Mouse (Mus musculus): ENCODE results near the gene Tpst2.

DNA sequence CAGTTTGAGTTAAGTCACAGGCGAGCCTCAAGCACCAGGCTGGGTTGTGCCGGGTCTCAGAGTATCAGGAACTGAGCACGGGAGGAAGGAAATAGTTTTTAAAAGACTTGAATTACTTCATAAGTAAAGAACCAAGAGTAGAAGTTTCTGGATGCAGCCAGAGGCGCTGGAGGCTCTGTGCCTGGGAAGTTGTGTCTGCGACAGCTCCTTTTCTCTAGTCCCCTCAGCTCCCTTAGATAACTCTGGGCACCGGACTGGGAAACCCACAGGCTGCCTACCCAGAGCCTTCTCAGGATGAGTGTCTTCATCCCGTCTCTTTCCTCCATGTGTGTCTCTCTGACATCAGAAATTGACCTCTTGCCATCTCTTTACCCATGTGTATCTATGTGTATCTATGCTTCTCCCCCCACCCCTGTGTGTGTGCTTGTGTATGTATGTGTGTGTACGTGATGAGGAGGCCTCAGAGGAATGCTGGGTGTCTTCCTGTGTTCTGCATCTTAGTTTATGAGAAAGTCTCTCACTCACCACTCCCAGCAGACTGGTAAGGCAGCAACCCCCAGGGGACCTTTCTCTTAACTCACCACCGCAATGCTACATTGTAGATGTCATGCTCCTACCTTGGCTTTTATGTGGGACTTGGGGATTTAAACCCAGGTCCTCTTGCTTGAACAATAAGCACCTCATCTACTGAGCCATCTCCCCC lies 6.4 kb downstream of the Tpst2 start:
- TF ChIP-seq CTCF (IDR thresholded peaks at IDR 0.05; ENCODE audit: low read depth, low read length) = no peak
- TF ChIP-seq GATA1 (IDR thresholded peaks at IDR 0.05; ENCODE audit: borderline replicate concordance, low read length) = no peak
- TF ChIP-seq TAL1 (conservative IDR thresholded peaks at IDR 0.05; ENCODE audit: low read depth, low read length) = no peak
- TF ChIP-seq GATA2 (IDR thresholded peaks at IDR 0.05; ENCODE audit: borderline replicate concordance, low read depth, low read length) = no peak

All from G1E (cell line).